Mouse (Mus musculus): ENCODE measurements around the gene Dab2ip. TPM values are rescaled to one million over a fixed set of nuclear protein-coding genes. Genes with fewer than 3 reads are reported as not detected.

Gene Dab2ip
- 1.2 TPM for total RNA-seq (2023)

DNA sequence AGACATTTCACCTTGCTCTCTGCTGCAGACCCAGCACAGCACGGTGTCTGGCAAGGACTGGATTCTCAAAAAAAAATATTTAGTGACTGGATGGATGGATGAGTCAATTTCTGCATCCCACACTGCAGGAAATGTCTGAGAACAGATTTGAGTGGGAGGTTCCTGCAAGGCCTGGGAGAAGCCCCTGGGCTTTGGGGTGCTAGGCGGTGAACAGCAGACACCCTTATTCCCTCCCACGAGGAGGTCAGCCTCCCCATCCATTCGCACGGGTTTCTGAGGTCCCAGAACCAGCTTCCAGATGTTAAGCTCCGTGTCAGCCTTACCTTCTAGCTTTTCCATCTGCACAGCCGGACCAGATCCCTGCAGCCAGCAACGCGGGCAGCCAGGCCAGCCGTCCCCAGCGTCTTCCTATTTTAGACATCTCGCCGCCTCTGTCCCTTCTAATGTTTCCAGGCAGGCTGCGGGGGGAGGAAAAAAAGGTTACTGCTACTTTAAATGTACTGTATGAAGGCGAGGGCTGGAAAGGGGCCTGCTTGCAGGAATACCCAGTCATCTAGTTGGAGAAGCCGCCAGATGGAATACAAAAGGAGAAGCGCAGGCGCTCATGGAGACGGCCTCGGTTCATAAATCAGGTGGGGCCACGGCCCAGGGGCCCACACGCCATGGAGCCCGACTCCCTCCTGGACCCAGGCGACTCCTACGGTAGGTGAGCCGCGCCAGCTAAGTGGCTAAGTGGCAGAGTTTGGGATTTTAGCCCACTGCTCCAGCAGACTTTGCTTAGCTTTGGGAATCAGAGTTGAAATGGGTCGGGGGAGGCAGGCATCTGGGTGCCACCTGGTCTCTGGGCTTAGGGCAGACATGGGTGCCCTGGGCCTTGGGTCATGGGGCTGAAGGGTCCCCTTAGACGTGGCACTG lies at the start of gene Dab2ip:
TSS of gene Dab2ip (plus strand) at position 356 of the 915 bp plus-strand sequence.

Other genes starting within 250 kb of the Dab2ip start
- gene Stom, start 221.3 kb upstream of the Dab2ip start, total RNA-seq (2023) = 4.4 TPM
- gene 4930568D16Rik, start 190.5 kb upstream of the Dab2ip start, total RNA-seq (2023) = not detected
- gene 4930402F06Rik, start 161.1 kb upstream of the Dab2ip start, total RNA-seq (2023) = not detected
- gene Ggta1, start 95.0 kb upstream of the Dab2ip start, total RNA-seq (2023) = 13.3 TPM